Mouse (Mus musculus): ENCODE data around the gene Fbxl7.

DNA sequence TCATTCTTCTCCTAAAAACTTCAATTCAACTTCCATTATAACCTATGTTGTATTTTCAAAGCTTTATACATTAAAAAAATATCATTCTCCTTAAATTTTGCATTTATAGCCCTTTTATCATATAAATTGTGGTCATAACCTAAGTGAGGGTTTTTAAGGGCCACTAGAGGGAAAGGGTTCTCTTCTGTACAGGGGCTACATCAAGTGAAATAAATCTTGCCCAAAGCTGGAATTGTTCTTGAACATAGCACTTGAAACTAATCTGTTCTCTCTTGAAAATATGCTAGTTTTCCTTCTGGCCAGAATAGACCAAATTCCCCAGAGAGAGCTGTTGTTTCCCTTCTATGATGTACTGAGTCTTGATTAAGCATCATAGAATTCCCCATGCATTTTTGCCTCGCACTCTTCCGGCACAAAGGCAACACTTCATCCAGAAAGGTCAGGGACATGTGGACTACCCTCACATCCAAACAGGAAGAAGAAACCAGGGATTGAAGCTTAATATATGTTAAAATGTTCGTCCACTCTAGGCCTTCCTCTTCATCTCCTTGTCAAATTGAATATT is 95.8 kb downstream of the Fbxl7 start:
- TF ChIP-seq POLR2A (IDR thresholded peaks at IDR 0.05; ENCODE audit: borderline replicate concordance, insufficient read depth, low read length), result no peak
- no peak for TF ChIP-seq CTCF (IDR thresholded peaks at IDR 0.05; ENCODE audit: borderline replicate concordance, insufficient read depth, low read depth, low read length)
